Mouse (Mus musculus) neural tube, embryonic 14.5 days (tissue): ENCODE results near the gene Cpeb1. TPM values are rescaled to one million over a fixed set of nuclear protein-coding genes. Genes with fewer than 3 reads are reported as not detected.
A peak's percentile ranks its signal among the peaks of the same experiment; 100 is the strongest.

Experiments used
- ATAC-seq: fragments of 200-750 bp; cut with Nextera tagmentation; 2 replicates; pipeline ENCODE4 v1.8.0; 2017; ENCODE audit warnings: low read depth, mild to moderate bottlenecking, moderate TSS enrichment, moderate library complexity
- H3K27ac ChIP-seq: fragments of 300-500 bp; sonication (generic); 2 replicates; pipeline ENCODE4 v1.5.1; 2014; ENCODE audit warnings: low read depth, mild to moderate bottlenecking, control low read depth, low read length, moderate library complexity, mixed read lengths
- H3K27me3 ChIP-seq: fragments of 300-500 bp; sonication (generic); 2 replicates; pipeline ENCODE4 v1.6.1; 2014; ENCODE audit warnings: low read length; ENCODE audit not compliant: control insufficient read depth, insufficient read depth
- H3K36me3 ChIP-seq: fragments of 300-500 bp; sonication (generic); 2 replicates; pipeline ENCODE4 v1.6.1; 2014; ENCODE audit warnings: low read length, mixed read lengths; ENCODE audit not compliant: control insufficient read depth, insufficient read depth
- H3K4me1 ChIP-seq: fragments of 300-500 bp; sonication (generic); 2 replicates; pipeline ENCODE4 v1.6.1; 2014; ENCODE audit warnings: low read length; ENCODE audit not compliant: control insufficient read depth, insufficient read depth
- H3K4me2 ChIP-seq: fragments of 300-500 bp; sonication (generic); 2 replicates; pipeline ENCODE4 v1.6.1; 2014; ENCODE audit warnings: mild to moderate bottlenecking, low read depth, low read length, control low read depth
- H3K4me3 ChIP-seq: fragments of 300-500 bp; sonication (generic); 2 replicates; pipeline ENCODE4 v1.5.1; 2014; ENCODE audit warnings: low read depth, low read length, control low read depth, mixed read lengths
- H3K9ac ChIP-seq: fragments of 300-500 bp; sonication (generic); replicated peaks from 2 replicates; pipeline ENCODE4 v1.6.1; 2014; ENCODE audit warnings: low read depth, mild to moderate bottlenecking, control low read depth, low read length, mixed read lengths
- H3K9me3 ChIP-seq: fragments of 300-500 bp; sonication (generic); 2 replicates; pipeline ENCODE4 v1.6.1; 2016; ENCODE audit warnings: low read length; ENCODE audit not compliant: control insufficient read depth
- WGBS: fragments of 180-500 bp; shearing (Covaris S2); extraction: QIAGEN DNeasy Blood & Tissue Kit; methylation state at CpG from one replicate; pipeline ENCODE4 v1.1.7; 2014; 5-methylcytosine and 5-hydroxymethylcytosine counted together
- polyA plus RNA-seq: library from polyadenylated mRNA; unstranded; fragments of >200 nt; fragmentation: Nextera tagmentation; extraction: Ambion mirVana; gene quantifications from 2 replicates; pipeline ENCODE4 v1.2.1, GENCODE M21; 2014

Cpeb1 gene
- polyA plus RNA-seq, 1 experiment from 2014 or later, result 8.0 TPM

- no peaks in the 10 kb centered on the region for H3K27me3 ChIP-seq
- H3K4me1 ChIP-seq, result peaks cover 17% of the 10 kb centered on the region
- H3K4me3 ChIP-seq, result no peak overlapping the region
- WGBS, result 51% methylated on average over 3 of the region's 3 CpGs
- no peak overlapping the region for H3K9ac ChIP-seq
- H3K9me3 ChIP-seq, result no peaks in the 10 kb centered on the region
- no peak overlapping the region for H3K4me2 ChIP-seq
- ATAC-seq, result no peak
- H3K27ac ChIP-seq, result no peak overlapping the region
- H3K36me3 ChIP-seq, result peaks cover 33% of the 10 kb centered on the region; the same call in 1 of the 2 replicates
Observed at GRCm38 (mm10) chr7:81341563-81341962, 113.7 kb downstream of the Cpeb1 start.

GRCm38 (mm10) chr7:81339783-81340182 lies 115.5 kb downstream of the Cpeb1 start:
- 83% methylated on average over 4 of the region's 4 CpGs for WGBS
- Histone ChIP-seq H3K4me2 (no peak overlapping the region), H3K4me1 (peaks cover 17% of the 10 kb centered on the region), H3K9ac (no peak overlapping the region), H3K9me3 (no peaks in the 10 kb centered on the region), H3K27me3 (no peaks in the 10 kb centered on the region), H3K27ac (no peak overlapping the region), H3K36me3 (peaks cover 33% of the 10 kb centered on the region; the same call in 1 of the 2 replicates), H3K4me3 (no peak overlapping the region)
- ATAC-seq, result no peak

GRCm38 (mm10) chr7:81338522-81338873 lies 116.8 kb downstream of the Cpeb1 start:
- H3K4me3 ChIP-seq, result no peak overlapping the region
- no peak overlapping the region for H3K27ac ChIP-seq
- H3K27me3 ChIP-seq, result no peaks in the 10 kb centered on the region
- peaks cover 33% of the 10 kb centered on the region; the same call in 1 of the 2 replicates for H3K36me3 ChIP-seq
- H3K9ac ChIP-seq, result no peak overlapping the region
- H3K4me1 ChIP-seq, result peaks cover 11% of the 10 kb centered on the region
- no peak for ATAC-seq
- H3K9me3 ChIP-seq, result no peaks in the 10 kb centered on the region
- WGBS, result 84% methylated on average over 3 of the region's 3 CpGs
- H3K4me2 ChIP-seq, result no peak overlapping the region

- Histone ChIP-seq H3K27ac (no peak overlapping the region), H3K4me2 (no peak overlapping the region), H3K4me3 (no peak overlapping the region), H3K4me1 (peaks cover 5% of the 10 kb centered on the region), H3K36me3 (peaks cover 30% of the 10 kb centered on the region; the same call in 1 of the 2 replicates), H3K9ac (no peak overlapping the region), H3K9me3 (no peaks in the 10 kb centered on the region), H3K27me3 (no peaks in the 10 kb centered on the region)
- WGBS, result 98% methylated on average over 21 of the region's 21 CpGs
- ATAC-seq, result no peak
Observed at GRCm38 (mm10) chr7:81337785-81338521, 117.3 kb downstream of the Cpeb1 start.

- 50% methylated on average over 8 of the region's 8 CpGs for WGBS
- Histone ChIP-seq H3K27ac (no peak overlapping the region; the same call in 1 of the 2 replicates), H3K4me3 (no peak overlapping the region)
Observed at GRCm38 (mm10) chr7:81336432-81336786, 118.9 kb downstream of the Cpeb1 start.

GRCm38 (mm10) chr7:81335705-81336431 lies 119.4 kb downstream of the Cpeb1 start:
- H3K36me3 ChIP-seq, result peaks cover 18% of the 10 kb centered on the region; the same call in 1 of the 2 replicates
- H3K4me2 ChIP-seq, result no peak overlapping the region
- ATAC-seq, result 0 out of 2 replicates have a peak, but pooled peaks have one; percentile 31
- no peak overlapping the region; the same call in 1 of the 2 replicates for H3K27ac ChIP-seq
- no peak overlapping the region for H3K4me3 ChIP-seq
- 64% methylated on average over 18 of the region's 18 CpGs for WGBS
- H3K9me3 ChIP-seq, result no peaks in the 10 kb centered on the region
- H3K27me3 ChIP-seq, result no peaks in the 10 kb centered on the region
- no peaks in the 10 kb centered on the region for H3K4me1 ChIP-seq
- H3K9ac ChIP-seq, result no peak overlapping the region

More at GRCm38 (mm10) chr7:81336432-81336786, 118.9 kb downstream of the Cpeb1 start:
- Histone ChIP-seq H3K4me2 (no peak overlapping the region), H3K36me3 (peaks cover 21% of the 10 kb centered on the region; the same call in 1 of the 2 replicates), H3K27me3 (no peaks in the 10 kb centered on the region), H3K9me3 (no peaks in the 10 kb centered on the region), H3K4me1 (no peaks in the 10 kb centered on the region), H3K9ac (no peak overlapping the region)
- ATAC-seq, result 0 out of 2 replicates have a peak, but pooled peaks have one; percentile 13

- ATAC-seq, result no peak
- Histone ChIP-seq H3K27ac (no peak overlapping the region), H3K4me2 (no peak overlapping the region), H3K36me3 (peaks cover 6% of the 10 kb centered on the region; the same call in 1 of the 2 replicates), H3K9ac (no peak overlapping the region), H3K27me3 (no peaks in the 10 kb centered on the region), H3K4me1 (no peaks in the 10 kb centered on the region), H3K4me3 (no peak overlapping the region), H3K9me3 (no peaks in the 10 kb centered on the region)
- WGBS, result 84% methylated on average over 7 of the region's 7 CpGs
Observed at GRCm38 (mm10) chr7:81331851-81332250, 123.4 kb downstream of the Cpeb1 start.

- 11% methylated on average over 3 of the region's 3 CpGs for WGBS
- no peak overlapping the region for H3K27ac ChIP-seq
- no peaks in the 10 kb centered on the region for H3K4me1 ChIP-seq
- H3K36me3 ChIP-seq, result peaks cover 6% of the 10 kb centered on the region; the same call in 1 of the 2 replicates
- no peak overlapping the region for H3K4me3 ChIP-seq
- H3K27me3 ChIP-seq, result no peaks in the 10 kb centered on the region
- no peaks in the 10 kb centered on the region for H3K9me3 ChIP-seq
- H3K9ac ChIP-seq, result no peak overlapping the region
- no peak for ATAC-seq
- H3K4me2 ChIP-seq, result no peak overlapping the region
Observed at GRCm38 (mm10) chr7:81330767-81331166, 124.5 kb downstream of the Cpeb1 start.

GRCm38 (mm10) chr7:81327661-81328060 lies 127.6 kb downstream of the Cpeb1 start:
- no peak for ATAC-seq
- Histone ChIP-seq H3K36me3 (peaks cover 2% of the 10 kb centered on the region; the same call in 1 of the 2 replicates), H3K27me3 (no peaks in the 10 kb centered on the region), H3K9me3 (no peaks in the 10 kb centered on the region), H3K4me1 (no peaks in the 10 kb centered on the region), H3K27ac (no peak overlapping the region), H3K9ac (no peak overlapping the region), H3K4me2 (no peak overlapping the region), H3K4me3 (no peak overlapping the region)
- 90% methylated on average over 10 of the region's 10 CpGs for WGBS
